Mouse (Mus musculus) frontal cortex, postnatal 14 days (tissue): Measurements from ENCODE around the gene Trappc11.
"Not testable (repeated sequence)": the region's sequence is repeated elsewhere in the genome, so short reads cannot be mapped to it uniquely, and the experiment has no call there.

ENCODE experiments used
- DNase-seq, 2 experiments: peaks; one replicate each; pipeline ENCODE4 v3.0.0; 2022; ENCODE audit warnings: low spot score in 2 of 2

Trappc11 gene

DNA sequence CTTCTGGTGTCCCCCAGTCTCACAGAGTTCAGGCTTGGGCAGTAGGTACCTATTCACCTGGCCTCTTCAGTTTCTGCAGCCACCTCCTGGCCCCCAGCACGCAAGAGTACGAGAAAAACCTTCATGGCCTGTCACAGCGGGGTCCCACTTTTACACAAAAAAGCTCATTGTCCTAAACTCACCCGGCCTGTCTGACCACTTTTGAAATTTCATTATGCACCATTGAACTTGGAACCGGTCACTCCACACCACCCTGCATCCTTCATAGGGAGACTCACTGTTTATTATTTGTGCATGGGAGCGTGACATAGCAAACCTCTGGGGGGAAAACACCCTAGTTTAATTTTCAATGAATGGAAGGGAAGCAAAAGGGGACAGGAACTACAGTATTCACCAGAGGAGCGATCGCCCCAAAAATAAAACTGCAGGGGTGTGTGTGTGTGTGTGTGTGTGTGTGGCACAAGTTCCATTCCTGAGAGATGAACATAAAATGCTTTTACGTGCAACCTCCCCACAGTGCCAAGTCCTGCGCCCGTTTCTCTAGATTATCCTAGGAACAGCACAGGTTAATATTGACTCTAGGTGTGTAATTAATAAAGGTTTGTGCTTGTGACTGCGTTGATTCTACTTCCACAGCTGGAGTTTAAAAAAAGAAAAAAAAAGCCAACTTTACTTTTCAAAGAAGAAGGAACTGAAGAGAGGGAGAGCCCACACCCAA, 50.8 kb downstream of the Trappc11 start:
- DNase-seq, result no peak

DNA sequence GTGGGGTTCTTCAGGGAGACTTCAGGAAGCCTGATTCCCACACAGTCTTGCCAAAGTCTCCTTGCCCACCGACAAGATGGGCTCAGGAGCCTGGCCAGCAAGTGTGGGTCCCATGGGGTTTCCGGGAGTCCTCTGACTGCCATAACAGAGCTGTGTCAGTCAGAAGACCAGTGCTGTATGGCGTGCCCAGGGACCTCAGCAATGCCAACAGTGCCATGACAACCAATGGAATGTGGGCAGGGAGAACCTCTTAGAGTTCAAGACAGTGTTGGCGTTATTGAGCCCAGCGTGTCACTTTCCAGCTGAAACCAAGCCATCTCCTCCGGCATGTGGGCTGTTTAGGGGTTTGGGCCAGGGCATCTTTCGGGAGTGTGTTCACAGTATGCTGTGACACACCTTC, 53.2 kb downstream of the Trappc11 start:
- no peak for DNase-seq

DNA sequence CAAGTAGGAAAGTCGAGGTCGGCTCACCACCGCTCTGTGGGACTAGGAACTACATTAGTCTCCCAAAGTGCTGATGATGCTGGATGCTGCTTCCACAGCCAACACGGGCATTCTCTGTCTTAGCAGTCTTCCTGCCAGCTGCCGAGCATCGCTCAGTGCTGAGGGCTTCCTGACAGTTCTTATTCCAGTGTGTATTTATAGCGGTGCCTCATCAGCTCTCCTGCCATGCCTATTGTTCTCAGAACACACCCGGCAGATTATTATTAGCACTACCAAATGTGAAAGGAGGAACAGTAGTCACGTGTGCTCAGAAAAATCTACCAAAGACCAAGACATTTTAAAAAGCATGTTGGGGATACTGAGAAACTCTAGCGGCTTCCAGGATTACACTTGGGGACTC, 71.6 kb downstream of the Trappc11 start:
- DNase-seq, result peak; percentile 19 to 63

DNA sequence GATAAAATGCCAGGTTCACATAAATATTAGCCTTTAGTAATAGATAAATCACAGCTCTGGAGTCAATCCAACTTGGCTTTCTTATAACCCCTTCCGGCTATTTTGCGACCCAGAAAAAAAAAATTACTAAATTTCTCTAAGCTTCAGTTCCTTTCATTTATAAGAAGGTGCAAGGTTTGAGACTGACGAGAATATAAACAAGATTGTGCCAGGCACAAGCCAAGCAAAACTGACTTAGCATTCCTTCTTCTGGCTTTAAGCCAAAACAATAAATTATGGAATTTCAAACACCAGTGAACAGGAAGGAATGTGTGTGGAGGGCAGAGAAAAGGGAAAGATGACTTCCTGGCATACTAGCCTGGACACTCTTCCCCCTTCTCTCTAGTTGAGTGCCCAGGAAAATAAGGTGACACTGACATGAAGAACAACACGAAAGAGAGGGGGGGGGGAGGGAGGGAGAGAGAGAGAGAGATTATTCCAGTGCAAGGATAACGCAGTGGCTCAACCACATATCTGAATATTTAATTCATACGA, 74.0 kb downstream of the Trappc11 start:
- no peak for DNase-seq

DNA sequence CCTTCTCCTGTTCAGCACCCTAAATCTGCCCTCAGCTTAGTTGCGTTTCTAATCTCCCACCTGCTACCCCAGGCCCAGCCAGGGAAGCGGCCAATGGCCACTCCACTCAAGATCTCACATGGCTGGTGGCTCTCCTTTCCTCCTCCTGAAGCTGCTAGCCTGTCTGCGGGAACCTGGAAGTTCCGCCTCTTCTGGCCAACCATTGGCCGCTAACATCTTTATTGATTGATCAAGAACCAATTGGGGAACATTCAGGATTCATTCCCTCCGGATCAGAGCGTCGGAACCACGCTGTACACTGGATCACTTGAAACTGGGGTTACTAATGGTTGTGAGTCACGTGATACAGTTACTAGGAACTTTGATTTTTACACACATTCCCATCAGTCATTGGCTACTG, 74.7 kb downstream of the Trappc11 start:
- DNase-seq, result no peak

DNA sequence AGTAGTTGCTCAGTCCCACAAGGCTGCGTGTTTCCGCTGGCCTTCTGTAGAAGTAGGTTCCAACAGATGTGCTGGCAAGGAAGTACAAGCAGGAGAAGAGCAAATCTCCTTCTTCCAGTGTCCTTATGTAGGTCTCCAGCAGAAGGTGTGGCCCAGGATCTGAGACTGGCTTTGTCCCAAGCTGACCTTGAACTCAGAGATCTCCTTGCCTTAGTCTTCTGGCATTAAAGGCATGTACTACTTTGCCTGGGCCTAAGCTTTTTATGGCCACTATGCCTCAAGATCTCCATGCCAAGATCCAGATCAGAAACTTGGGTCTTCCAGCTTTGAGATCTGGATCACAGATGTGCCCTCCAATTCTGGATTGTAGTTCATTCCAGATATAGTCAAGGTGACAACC, 84.1 kb downstream of the Trappc11 start:
- DNase-seq, result not testable (repeated sequence)

DNA sequence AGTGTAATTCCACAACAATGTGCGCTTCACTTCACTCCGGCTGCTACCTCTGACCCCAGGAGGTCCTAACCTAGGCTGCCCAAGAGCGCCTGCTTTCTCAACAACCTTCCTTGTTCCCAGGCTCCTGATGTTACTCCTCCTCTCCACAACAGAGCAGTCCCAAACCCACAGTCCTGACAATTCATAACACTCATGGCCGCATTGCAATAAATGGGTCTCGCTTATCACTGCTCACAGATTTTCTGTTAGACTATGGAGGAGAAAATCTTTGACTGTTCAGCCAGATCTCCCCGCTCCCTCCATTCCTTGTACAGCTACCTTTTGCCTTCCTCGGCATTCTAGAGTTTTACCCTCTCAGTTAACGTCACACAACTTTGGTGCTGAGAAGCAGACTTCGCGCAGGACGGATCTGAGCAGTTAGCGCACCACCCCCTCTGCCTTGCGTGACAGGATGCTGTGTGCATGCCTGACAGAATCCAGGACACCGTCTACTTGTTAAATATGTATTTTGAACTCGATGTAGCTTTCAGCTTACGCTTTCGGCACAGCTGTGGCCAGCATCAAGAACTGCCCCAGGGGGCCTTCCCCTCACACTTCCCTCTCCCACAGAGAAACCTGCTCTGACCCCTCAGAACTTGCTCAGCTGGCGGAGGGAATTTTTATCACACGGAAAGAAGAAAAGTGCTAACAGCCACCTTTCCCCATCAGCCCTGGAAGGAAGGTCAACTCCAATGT, 86.8 kb downstream of the Trappc11 start, which contains the start of gene Stox2:
Stox2 (minus strand) TSS at position 51 of the 735 bp plus-strand sequence.
- no peak for DNase-seq
